Mouse (Mus musculus): ENCODE results near the gene Ppef2. TPM values are rescaled to one million over a fixed set of nuclear protein-coding genes. Genes with fewer than 3 reads are reported as not detected.

The Ppef2 gene
- polyA plus RNA-seq, 1 experiment from 2014 or later, result 0.16 TPM

GRCm38 (mm10) chr5:92229514-92229913 lies 26.6 kb downstream of the Ppef2 start:
- 95% methylated on average over 3 of the region's 3 CpGs for WGBS
- H3K36me3 ChIP-seq, result no peaks in the 10 kb centered on the region
- no peak overlapping the region for H3K27ac ChIP-seq
- no peaks in the 10 kb centered on the region for H3K9me3 ChIP-seq (replicated peaks)
- H3K27me3 ChIP-seq (ENCODE audit: low read depth, poor library complexity, severe bottlenecking), result no peaks in the 10 kb centered on the region
- no peaks in the 10 kb centered on the region for H3K4me1 ChIP-seq
- no peak for DNase-seq (ENCODE audit: low spot score)
- H3K4me3 ChIP-seq, result no peak overlapping the region

- Histone ChIP-seq H3K9me3 (replicated peaks) (no peaks in the 10 kb centered on the region), H3K27me3 (ENCODE audit: low read depth, poor library complexity, severe bottlenecking) (no peaks in the 10 kb centered on the region), H3K4me3 (no peak overlapping the region), H3K4me1 (no peaks in the 10 kb centered on the region), H3K36me3 (no peaks in the 10 kb centered on the region), H3K27ac (no peak overlapping the region)
- DNase-seq (ENCODE audit: low spot score), result no peak
- 44% methylated on average over 10 of the region's 10 CpGs for WGBS
These were observed 27.3 kb downstream of the Ppef2 start for GRCm38 (mm10) chr5:92228776-92229175.

DNA sequence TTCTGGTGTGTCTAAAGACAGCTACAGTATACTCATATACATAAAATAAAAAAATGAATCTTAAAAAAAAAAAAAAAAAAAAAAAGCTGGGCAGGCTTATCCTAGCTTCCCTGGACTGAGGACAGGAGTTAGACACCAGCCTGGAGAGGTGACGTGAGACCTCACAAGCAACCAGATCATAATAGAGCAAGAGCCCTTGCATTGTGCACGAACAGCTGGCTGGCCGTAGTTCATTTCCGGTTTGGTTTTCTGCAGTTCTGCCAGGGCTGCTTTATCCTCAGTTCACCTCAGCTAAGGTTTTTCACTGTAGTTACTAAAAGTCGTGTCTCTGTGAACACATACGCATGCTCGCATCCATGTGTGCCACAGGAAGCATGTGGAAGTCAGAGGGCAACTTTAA lies 28.3 kb downstream of the Ppef2 start:
- DNase-seq (ENCODE audit: low spot score), result no peak
- Histone ChIP-seq H3K9me3 (replicated peaks) (no peaks in the 10 kb centered on the region), H3K36me3 (no peaks in the 10 kb centered on the region), H3K27ac (no peak overlapping the region), H3K27me3 (ENCODE audit: low read depth, poor library complexity, severe bottlenecking) (no peaks in the 10 kb centered on the region), H3K4me1 (no peaks in the 10 kb centered on the region), H3K4me3 (no peak overlapping the region)
- 90% methylated on average over 7 of the region's 7 CpGs for WGBS

- Histone ChIP-seq H3K4me1 (no peaks in the 10 kb centered on the region), H3K36me3 (no peaks in the 10 kb centered on the region), H3K27me3 (ENCODE audit: low read depth, poor library complexity, severe bottlenecking) (no peaks in the 10 kb centered on the region), H3K27ac (no peak overlapping the region), H3K9me3 (replicated peaks) (no peaks in the 10 kb centered on the region), H3K4me3 (no peak overlapping the region)
- WGBS, result 90% methylated on average over 8 of the region's 8 CpGs
- no peak for DNase-seq (ENCODE audit: low spot score)
These were observed 35.7 kb downstream of the Ppef2 start for GRCm38 (mm10) chr5:92220287-92220902.

DNA sequence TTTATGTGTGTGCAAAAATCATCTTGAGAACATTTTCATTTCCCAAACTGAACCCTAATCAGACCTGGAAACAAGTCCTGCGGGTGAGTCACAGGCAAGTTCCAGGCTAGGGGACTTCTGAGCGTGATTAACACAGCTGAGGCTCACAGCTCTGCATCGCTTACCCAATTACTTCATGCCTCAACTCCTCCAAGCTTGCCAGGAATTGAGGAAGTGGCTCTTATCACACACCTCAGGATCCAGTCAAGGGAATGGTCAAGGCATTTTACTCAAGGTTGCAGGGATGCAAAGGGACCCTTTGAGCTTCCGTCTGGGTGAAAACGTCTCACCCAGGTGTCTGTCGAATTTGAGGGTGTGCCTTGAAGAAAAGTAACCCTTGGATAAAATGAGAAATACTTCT lies 36.3 kb downstream of the Ppef2 start:
- 76% methylated on average over 6 of the region's 6 CpGs for WGBS
- H3K36me3 ChIP-seq, result no peaks in the 10 kb centered on the region
- no peak overlapping the region for H3K27ac ChIP-seq

DNA sequence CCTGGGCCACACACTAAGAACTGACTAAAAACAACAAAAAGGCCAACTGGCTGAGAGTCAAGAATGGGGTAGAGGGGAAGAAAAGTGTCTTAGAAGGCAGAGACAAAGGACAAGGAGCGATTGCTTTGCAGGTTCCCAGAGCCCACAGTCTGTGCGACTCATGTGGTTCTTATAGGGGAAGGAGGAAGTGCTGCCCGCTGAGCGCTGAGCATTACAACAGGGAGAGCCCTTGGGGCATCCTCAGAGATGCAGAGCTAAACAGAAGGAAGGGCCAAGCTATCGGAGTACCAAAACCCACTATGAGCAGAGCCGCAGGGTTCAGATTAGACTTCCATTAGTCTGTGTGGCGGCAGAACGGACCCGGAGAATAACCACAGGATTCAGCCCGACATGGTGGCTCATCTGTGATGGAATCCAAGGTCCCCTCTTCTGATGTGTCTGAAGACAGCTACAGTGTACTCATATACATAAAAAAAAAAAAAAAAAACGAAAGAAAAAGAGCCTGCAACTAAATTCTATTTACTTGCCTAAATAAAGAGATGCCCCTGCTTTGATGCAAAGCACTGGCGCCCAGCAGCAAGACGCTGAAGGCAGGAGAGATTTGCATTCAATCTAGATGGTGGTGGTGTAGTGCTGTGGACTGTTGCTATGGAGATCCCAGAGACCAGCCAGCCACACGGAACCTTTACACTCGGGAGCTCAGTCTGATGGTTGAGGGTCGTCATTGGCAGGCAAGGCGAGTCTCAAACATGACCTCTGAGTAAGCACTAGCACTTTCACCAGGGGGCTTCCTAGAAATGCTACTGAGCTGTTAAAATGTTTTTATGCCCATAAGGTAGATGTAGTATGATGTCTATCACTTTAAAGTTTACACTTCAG lies 36.9 kb downstream of the Ppef2 start:
- Histone ChIP-seq H3K36me3 (no peaks in the 10 kb centered on the region), H3K4me1 (no peaks in the 10 kb centered on the region), H3K27ac (no peak overlapping the region), H3K9me3 (replicated peaks) (no peaks in the 10 kb centered on the region), H3K4me3 (no peak overlapping the region), H3K27me3 (ENCODE audit: low read depth, poor library complexity, severe bottlenecking) (no peaks in the 10 kb centered on the region)
- DNase-seq (ENCODE audit: low spot score), result no peak
- 64% methylated on average over 17 of the region's 17 CpGs for WGBS

More for the DNA sequence above, 36.3 kb downstream of the Ppef2 start:
- Histone ChIP-seq H3K27me3 (ENCODE audit: low read depth, poor library complexity, severe bottlenecking) (no peaks in the 10 kb centered on the region), H3K9me3 (replicated peaks) (no peaks in the 10 kb centered on the region), H3K4me3 (no peak overlapping the region), H3K4me1 (no peaks in the 10 kb centered on the region)
- no peak for DNase-seq (ENCODE audit: low spot score)

DNA sequence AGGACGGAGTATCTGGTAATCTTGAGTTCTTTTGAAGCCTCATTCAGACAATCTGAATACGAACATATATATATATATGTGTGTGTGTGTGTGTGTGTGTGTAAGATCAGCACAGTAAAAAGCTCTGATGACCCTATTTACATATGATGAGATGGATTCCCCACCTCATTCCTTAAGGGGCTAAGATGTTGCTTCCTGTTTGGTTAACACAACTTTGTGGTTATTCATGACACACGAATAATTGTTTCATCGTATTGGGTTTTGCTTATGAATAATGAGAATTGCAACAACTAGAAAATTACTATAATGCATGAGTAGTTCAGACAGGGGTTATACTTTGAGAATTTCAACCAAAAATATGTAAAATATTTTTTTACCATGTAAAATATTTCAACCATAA lies 40.8 kb downstream of the Ppef2 start, which contains the start of gene U90926:
TSS of gene U90926 (minus strand) at position 101 of the 400 bp plus-strand sequence.
- H3K27ac ChIP-seq, result no peak within 1 kb of the TSS
- H3K9me3 ChIP-seq (replicated peaks), result no peaks in the 10 kb centered on the region
- WGBS, result 96% methylated on average over 4 of the region's 4 CpGs
- no peaks in the 10 kb centered on the region for H3K27me3 ChIP-seq (ENCODE audit: low read depth, poor library complexity, severe bottlenecking)
- no peak for DNase-seq (ENCODE audit: low spot score)
- H3K36me3 ChIP-seq, result no peaks in the 10 kb centered on the region
- no peaks in the 10 kb centered on the region for H3K4me1 ChIP-seq
- no peak within 1 kb of the TSS for H3K4me3 ChIP-seq

- H3K4me3 ChIP-seq, result no peak overlapping the region
- DNase-seq (ENCODE audit: low spot score), result no peak
- H3K9me3 ChIP-seq (replicated peaks), result no peaks in the 10 kb centered on the region
- H3K27me3 ChIP-seq (ENCODE audit: low read depth, poor library complexity, severe bottlenecking), result no peaks in the 10 kb centered on the region
- no peaks in the 10 kb centered on the region for H3K4me1 ChIP-seq
- 88% methylated on average over 4 of the region's 4 CpGs for whole genome bisulfite sequencing
- H3K27ac ChIP-seq, result no peak overlapping the region
- no peaks in the 10 kb centered on the region for H3K36me3 ChIP-seq
These were observed 43.8 kb downstream of the Ppef2 start for GRCm38 (mm10) chr5:92212231-92212630.

DNA sequence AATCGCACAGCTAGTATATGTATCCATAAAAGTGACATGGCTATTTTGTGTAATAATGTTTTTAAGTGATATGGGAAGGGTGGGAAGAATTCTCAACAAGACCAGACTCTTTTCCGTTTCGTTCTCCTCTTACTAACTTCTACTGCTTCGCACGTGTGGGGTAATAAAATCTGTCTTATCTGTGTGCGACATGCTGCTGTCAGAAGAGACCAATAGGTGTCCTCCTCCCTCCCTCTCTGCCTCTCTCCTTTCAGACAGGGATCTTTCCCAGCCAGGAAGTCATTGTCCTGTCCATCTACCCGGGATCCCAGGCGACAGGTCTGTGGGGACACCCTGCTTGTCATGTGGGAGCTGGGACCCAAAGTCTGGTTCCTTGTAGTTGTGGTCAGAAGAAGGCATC lies 45.9 kb downstream of the Ppef2 start:
- Histone ChIP-seq H3K36me3 (no peaks in the 10 kb centered on the region; the same call in 1 of the 2 replicates), H3K27me3 (ENCODE audit: low read depth, poor library complexity, severe bottlenecking) (no peaks in the 10 kb centered on the region), H3K4me1 (no peaks in the 10 kb centered on the region), H3K27ac (no peak overlapping the region), H3K9me3 (replicated peaks) (no peaks in the 10 kb centered on the region), H3K4me3 (no peak overlapping the region)
- no peak for DNase-seq (ENCODE audit: low spot score)
- WGBS, result 74% methylated on average over 8 of the region's 8 CpGs

DNA sequence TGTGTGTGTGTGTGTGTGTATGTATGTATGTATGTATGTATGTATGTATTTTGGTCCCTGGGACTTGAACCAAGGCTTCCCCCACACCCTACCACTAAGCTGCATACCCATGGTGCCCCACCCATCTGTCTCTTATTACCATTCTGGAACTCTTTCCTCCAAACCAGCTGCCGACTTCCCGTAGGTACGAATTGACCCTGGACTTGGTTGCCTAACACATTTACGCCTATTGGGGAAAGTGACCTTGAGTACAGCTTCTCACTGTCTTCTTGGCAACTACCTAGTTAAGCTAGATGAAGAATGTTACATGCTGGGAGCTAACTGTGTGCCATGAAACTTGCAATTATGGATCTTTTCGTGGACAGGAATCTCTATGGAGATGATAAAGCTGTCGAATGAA lies 50.0 kb downstream of the Ppef2 start:
- DNase-seq (ENCODE audit: low spot score), result no peak
- no peak overlapping the region for H3K4me3 ChIP-seq
- peaks cover 37% of the 10 kb centered on the region for H3K36me3 ChIP-seq
- no peaks in the 10 kb centered on the region for H3K27me3 ChIP-seq (ENCODE audit: low read depth, poor library complexity, severe bottlenecking)
- H3K9me3 ChIP-seq (replicated peaks), result no peaks in the 10 kb centered on the region
- WGBS, result 85% methylated on average over 6 of the region's 6 CpGs
- H3K27ac ChIP-seq, result no peak overlapping the region
- no peaks in the 10 kb centered on the region for H3K4me1 ChIP-seq

GRCm38 (mm10) chr5:92205706-92206105 lies 50.4 kb downstream of the Ppef2 start:
- Histone ChIP-seq H3K27ac (no peak overlapping the region), H3K4me1 (no peaks in the 10 kb centered on the region), H3K36me3 (peaks cover 41% of the 10 kb centered on the region), H3K4me3 (no peak overlapping the region), H3K27me3 (ENCODE audit: low read depth, poor library complexity, severe bottlenecking) (no peaks in the 10 kb centered on the region), H3K9me3 (replicated peaks) (no peaks in the 10 kb centered on the region)
- DNase-seq (ENCODE audit: low spot score), result no peak
- 89% methylated on average over 5 of the region's 5 CpGs for WGBS

DNA sequence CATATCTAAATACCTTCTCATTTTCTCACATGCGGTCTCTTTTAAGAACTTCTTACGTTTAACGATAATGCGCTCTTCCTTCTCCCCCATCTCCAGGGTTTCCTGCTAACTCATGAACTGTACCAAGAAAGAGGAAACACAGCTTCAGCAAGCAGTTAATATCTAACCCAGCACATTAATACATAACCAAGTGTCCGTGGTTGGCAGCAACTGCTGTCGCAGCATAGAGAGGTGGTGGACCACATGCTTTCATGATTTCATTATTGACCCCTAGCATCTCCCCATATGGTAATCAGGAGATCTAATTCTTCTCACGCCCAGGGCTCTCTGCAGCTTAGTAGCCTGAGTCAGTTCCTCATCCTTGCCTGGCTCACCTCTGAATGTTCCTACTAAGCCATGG lies 50.9 kb downstream of the Ppef2 start:
- Histone ChIP-seq H3K27ac (no peak overlapping the region), H3K9me3 (replicated peaks) (no peaks in the 10 kb centered on the region), H3K4me3 (no peak overlapping the region), H3K36me3 (peaks cover 47% of the 10 kb centered on the region), H3K4me1 (no peaks in the 10 kb centered on the region), H3K27me3 (ENCODE audit: low read depth, poor library complexity, severe bottlenecking) (no peaks in the 10 kb centered on the region)
- WGBS, result 94% methylated on average over 7 of the region's 7 CpGs
- no peak for DNase-seq (ENCODE audit: low spot score)

DNA sequence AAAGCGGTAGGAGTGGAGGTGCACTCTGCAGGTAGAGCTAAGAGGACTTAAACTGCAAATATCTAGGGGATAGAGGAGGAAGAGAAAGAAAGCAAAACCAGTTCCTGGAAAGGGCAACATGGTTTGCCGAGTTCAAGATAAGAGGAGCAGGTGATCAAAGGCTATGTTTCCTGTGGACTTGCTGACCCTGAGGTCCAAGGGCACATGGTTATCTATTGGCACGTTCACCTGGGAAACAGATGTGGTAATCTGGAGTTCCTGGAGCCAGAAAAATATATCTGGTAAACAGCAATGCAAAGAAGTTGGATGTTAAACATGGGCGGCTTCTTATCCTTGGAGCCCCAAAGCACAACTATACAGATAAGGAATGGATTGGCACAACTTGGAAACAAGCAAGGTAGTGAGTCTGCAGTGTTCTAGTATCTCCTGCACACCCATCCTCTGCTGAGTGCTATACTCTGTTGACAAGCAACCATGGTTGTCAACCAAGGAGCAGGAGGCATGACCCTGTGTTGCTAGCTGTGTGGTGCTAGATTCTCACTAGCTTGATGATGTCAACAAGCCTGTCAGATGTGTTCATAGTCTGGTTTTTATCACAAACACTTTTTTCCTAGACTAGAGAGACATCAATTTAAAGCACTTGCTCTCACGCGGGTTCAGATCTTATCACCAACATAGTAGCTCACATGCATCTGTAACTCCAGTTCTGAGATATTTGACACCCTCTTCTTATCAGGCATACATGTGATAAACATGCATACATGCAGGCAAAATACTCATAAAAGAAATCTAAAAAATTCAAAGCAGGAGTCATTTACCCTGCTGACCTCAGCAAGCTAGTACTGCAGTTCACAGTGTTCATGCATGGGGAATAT lies 51.7 kb downstream of the Ppef2 start:
- WGBS, result 85% methylated on average over 6 of the region's 6 CpGs
- Histone ChIP-seq H3K9me3 (replicated peaks) (no peaks in the 10 kb centered on the region), H3K4me1 (no peaks in the 10 kb centered on the region), H3K36me3 (peaks cover 54% of the 10 kb centered on the region), H3K27ac (no peak overlapping the region), H3K27me3 (ENCODE audit: low read depth, poor library complexity, severe bottlenecking) (no peaks in the 10 kb centered on the region), H3K4me3 (no peak overlapping the region)
- no peak for DNase-seq (ENCODE audit: low spot score)
